ENCODE assay signal across 14 mouse cellular contexts in genomic region chr13:15982041-15982440, GRCm38 (mm10).
"Had no signal": no experiment of that assay in that cellular context is flagged by ENCODE, and none has a peak within 500 bp of the region (broad histone marks: within the 10 kb centered on the region; RNA-seq: fewer than 3 reads in every experiment).

No protein-coding gene starts in this region.

- H3K27ac ChIP-seq: limb, embryonic 15.5 days; liver, embryonic 12.5 days; macrophage; midbrain, embryonic 15.5 days; neural tube, embryonic 12.5 days had no signal

- H3K4me3 ChIP-seq: limb, embryonic 15.5 days; liver, embryonic 12.5 days; megakaryocyte, embryonic 14.5 days; midbrain, embryonic 15.5 days; neural tube, embryonic 12.5 days had no signal

- DNase-seq: kidney, adult 8-10 months; kidney, postnatal 25 days; layer of hippocampus, adult 9-11 months; layer of hippocampus, postnatal 36 days; lung, embryonic 14.5 days; lung, postnatal 10 days; retina, postnatal 1 day; thymus, postnatal 4 days had no signal
